Mouse (Mus musculus) embryonic stem cell, embryonic (primary cell): Measurements from ENCODE around the gene Gpsm2.

ENCODE experiments used
- CTCF ChIA-PET, 4 experiments: fragments of 300-600 bp in 2 of 4; fragments of 350-600 bp in 2 of 4; sonication (Branson Sonifier 250); formaldehyde crosslinking; loops; one replicate each; lab custom pipeline; 2022; ENCODE audit warnings: inconsistent platforms in 2 of 4; lab: Charles Lee
- POLR2A ChIA-PET, 4 experiments: fragments of 300-600 bp in 2 of 4; fragments of 350-600 bp in 2 of 4; sonication (Branson Sonifier 250); formaldehyde crosslinking; loops; one replicate each; lab custom pipeline; 2022; ENCODE audit warnings: antibody characterized with exemption in 4 of 4, inconsistent platforms in 1 of 4; lab: Charles Lee

Gene Gpsm2

GRCm38 (mm10) chr3:108644856-108645255 is 77.3 kb downstream of the Gpsm2 start:
- ChIA-PET POLR2A (interaction anchor here (0.7 to 1.5 kb wide), 7 partner anchors 10 to 383 kb away, joined by 3 to 13 read pairs (median 3); no protein-coding TSS in a partner anchor), CTCF (interaction anchor here in 1 of 4 experiments (0.7 kb wide), 1 partner anchor 211 kb away, joined by 5 read pairs; no protein-coding TSS in a partner anchor)

- ChIA-PET POLR2A (interaction anchor here in 1 of 4 experiments (0.6 to 1.8 kb wide), 2 partner anchors 11 to 148 kb away, joined by 3 to 5 read pairs; no protein-coding TSS in a partner anchor), CTCF (no interaction called here)
Observed at GRCm38 (mm10) chr3:108640998-108641397, 81.1 kb downstream of the Gpsm2 start.

GRCm38 (mm10) chr3:108639412-108639811 is 82.7 kb downstream of the Gpsm2 start:
- POLR2A ChIA-PET: interaction anchor here in 1 of 4 experiments (0.8 kb wide), 1 partner anchor 16 kb away, joined by 3 read pairs; no protein-coding TSS in a partner anchor
- CTCF ChIA-PET: no interaction called here

- CTCF ChIA-PET: interaction anchor here in 2 of 4 experiments (0.6 to 0.7 kb wide), 2 partner anchors 21 to 227 kb away, joined by 3 to 5 read pairs; no protein-coding TSS in a partner anchor
Observed at GRCm38 (mm10) chr3:108634761-108635160, 87.3 kb downstream of the Gpsm2 start.

More at GRCm38 (mm10) chr3:108634761-108635160, 87.3 kb downstream of the Gpsm2 start:
- POLR2A ChIA-PET: interaction anchor here in 2 of 4 experiments (0.6 to 0.7 kb wide), 3 partner anchors 12 to 338 kb away, joined by 3 to 5 read pairs (median 3); no protein-coding TSS in a partner anchor
